Mouse (Mus musculus): ENCODE results near the gene Pdk3. TPM values are rescaled to one million over a fixed set of nuclear protein-coding genes. Genes with fewer than 3 reads are reported as not detected.

Pdk3 gene
- polyA plus RNA-seq, 1 experiment from 2014 or later: 68.9 TPM

DNA sequence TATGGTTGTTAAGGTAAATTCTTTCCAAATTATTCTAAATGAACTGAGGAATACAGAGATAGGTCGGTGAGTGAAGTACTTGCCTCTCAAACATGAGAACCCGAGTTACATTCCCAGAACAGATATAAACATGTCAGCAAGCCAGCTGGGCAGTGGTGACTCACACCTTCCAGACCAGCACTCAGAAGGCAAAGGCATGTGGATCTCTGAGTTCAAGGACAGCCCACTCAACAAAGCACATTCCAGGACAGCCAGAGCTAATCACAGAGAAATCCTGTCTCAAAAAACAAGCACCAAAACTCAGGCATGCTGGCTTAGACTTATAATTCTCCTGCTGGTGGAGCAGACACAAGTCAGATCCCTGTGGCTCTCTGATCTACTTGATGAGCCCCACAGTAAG lies 6.2 kb downstream of the Pdk3 start:
- DNase-seq (peak; percentile 43), ATAC-seq (ENCODE audit: insufficient read depth) (peak; percentile 70; the same call in 1 of the 2 replicates)
- Histone ChIP-seq H3K36me3 (ENCODE audit: insufficient read depth) (no peaks in the 10 kb centered on the region), H3K27ac (ENCODE audit: low read depth) (no peak overlapping the region), H3K4me3 (ENCODE audit: low read depth, low read length) (no peak overlapping the region), H3K4me2 (no peak overlapping the region), H3K9ac (no peak overlapping the region), H3K9me3 (ENCODE audit: low read depth, low read length) (no peaks in the 10 kb centered on the region), H3K27me3 (ENCODE audit: insufficient read depth, low read length) (no peaks in the 10 kb centered on the region), H3K4me1 (ENCODE audit: insufficient read depth) (no peaks in the 10 kb centered on the region)
- no peak for TF ChIP-seq CTCF (IDR thresholded peaks at IDR 0.05; ENCODE audit: low read depth)
- WGBS: 14% methylated on average over 2 of the region's 2 CpGs

GRCm38 (mm10) chrX:93808040-93808439 lies 24.0 kb downstream of the Pdk3 start:
- Histone ChIP-seq H3K9me3 (ENCODE audit: low read depth, low read length) (no peaks in the 10 kb centered on the region), H3K4me1 (ENCODE audit: insufficient read depth) (no peaks in the 10 kb centered on the region), H3K27ac (ENCODE audit: low read depth) (no peak overlapping the region), H3K4me2 (no peak overlapping the region), H3K4me3 (ENCODE audit: low read depth, low read length) (no peak overlapping the region), H3K9ac (no peak overlapping the region), H3K27me3 (ENCODE audit: insufficient read depth, low read length) (no peaks in the 10 kb centered on the region), H3K36me3 (ENCODE audit: insufficient read depth) (peaks cover 2% of the 10 kb centered on the region; the same call in 1 of the 2 replicates)
- peak; percentile 25; the same call in 1 of the 2 replicates for TF ChIP-seq CTCF (IDR thresholded peaks at IDR 0.05; ENCODE audit: low read depth)
- ATAC-seq (ENCODE audit: insufficient read depth) (no peak), DNase-seq (peak; percentile 45)
- 91% methylated on average over 1 of the region's 1 CpGs for WGBS

GRCm38 (mm10) chrX:93793168-93793567 lies 38.8 kb downstream of the Pdk3 start:
- no peak overlapping the region for H3K4me2 ChIP-seq
- no peaks in the 10 kb centered on the region for H3K27me3 ChIP-seq (ENCODE audit: insufficient read depth, low read length)
- no peaks in the 10 kb centered on the region for H3K36me3 ChIP-seq (ENCODE audit: insufficient read depth)
- H3K4me3 ChIP-seq (ENCODE audit: low read depth, low read length): no peak overlapping the region
- no peak overlapping the region for H3K27ac ChIP-seq (ENCODE audit: low read depth)
- no peaks in the 10 kb centered on the region for H3K9me3 ChIP-seq (ENCODE audit: low read depth, low read length)
- H3K4me1 ChIP-seq (ENCODE audit: insufficient read depth): no peaks in the 10 kb centered on the region
- TF ChIP-seq CTCF (IDR thresholded peaks at IDR 0.05; ENCODE audit: low read depth): peak; percentile 62
- peak; percentile 49 for DNase-seq
- no peak overlapping the region for H3K9ac ChIP-seq
- ATAC-seq (ENCODE audit: insufficient read depth): no peak

DNA sequence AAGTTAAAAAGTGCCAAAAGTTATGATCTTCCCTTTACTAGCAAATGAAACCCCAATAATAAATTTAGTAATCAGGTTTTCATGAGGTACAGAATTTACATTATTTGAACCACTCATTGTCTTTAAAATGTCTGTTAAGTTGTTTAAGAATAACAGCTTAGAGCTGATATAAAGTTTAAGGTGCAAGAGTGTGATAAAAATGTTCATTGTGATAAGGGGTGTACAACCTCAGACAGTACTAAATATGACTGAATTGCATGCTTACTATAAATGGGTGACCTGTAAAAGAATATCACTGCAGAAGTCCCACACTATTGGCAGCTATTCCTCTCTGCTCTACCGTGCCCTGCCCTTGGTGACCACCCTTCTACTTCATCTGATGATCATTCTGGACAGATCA lies 42.4 kb downstream of the Pdk3 start:
- WGBS: 88% methylated on average over 1 of the region's 1 CpGs
- Histone ChIP-seq H3K9ac (no peak overlapping the region), H3K27ac (ENCODE audit: low read depth) (no peak overlapping the region), H3K36me3 (ENCODE audit: insufficient read depth) (no peaks in the 10 kb centered on the region), H3K9me3 (ENCODE audit: low read depth, low read length) (no peaks in the 10 kb centered on the region), H3K4me2 (no peak overlapping the region), H3K27me3 (ENCODE audit: insufficient read depth, low read length) (no peaks in the 10 kb centered on the region), H3K4me3 (ENCODE audit: low read depth, low read length) (no peak overlapping the region), H3K4me1 (ENCODE audit: insufficient read depth) (no peaks in the 10 kb centered on the region)
- ATAC-seq (ENCODE audit: insufficient read depth) (no peak), DNase-seq (no peak)
- no peak for TF ChIP-seq CTCF (IDR thresholded peaks at IDR 0.05; ENCODE audit: low read depth)

DNA sequence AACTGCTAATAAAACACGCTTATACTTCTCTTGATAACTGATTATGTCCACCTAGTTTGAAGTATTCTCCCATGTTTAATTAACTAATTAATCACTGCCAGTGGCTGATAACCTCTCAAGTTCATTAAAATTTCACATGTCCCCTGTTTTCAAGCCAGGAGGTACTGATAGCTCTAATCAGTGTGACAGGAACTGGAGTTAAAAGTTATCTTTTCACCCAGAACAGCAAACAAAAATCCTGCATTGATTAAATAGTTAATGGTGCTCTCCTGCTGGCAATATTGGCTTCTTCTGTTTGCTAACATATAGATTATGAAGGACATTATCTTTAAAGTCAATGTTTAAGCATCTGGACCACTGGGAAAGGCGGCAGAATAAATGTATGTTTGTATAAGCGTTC lies 71.2 kb downstream of the Pdk3 start:
- no peak overlapping the region for H3K4me2 ChIP-seq
- ATAC-seq (ENCODE audit: insufficient read depth) (no peak), DNase-seq (no peak)
- no peak overlapping the region for H3K4me3 ChIP-seq (ENCODE audit: low read depth, low read length)
- no peaks in the 10 kb centered on the region for H3K9me3 ChIP-seq (ENCODE audit: low read depth, low read length)
- no peak overlapping the region for H3K27ac ChIP-seq (ENCODE audit: low read depth)
- TF ChIP-seq CTCF (IDR thresholded peaks at IDR 0.05; ENCODE audit: low read depth): no peak
- H3K36me3 ChIP-seq (ENCODE audit: insufficient read depth): no peaks in the 10 kb centered on the region
- 54% methylated on average over 3 of the region's 3 CpGs for WGBS
- H3K4me1 ChIP-seq (ENCODE audit: insufficient read depth): no peaks in the 10 kb centered on the region
- no peak overlapping the region for H3K9ac ChIP-seq
- no peaks in the 10 kb centered on the region for H3K27me3 ChIP-seq (ENCODE audit: insufficient read depth, low read length)

- ATAC-seq (ENCODE audit: insufficient read depth): peak; percentile 21; the same call in 1 of the 2 replicates
- 39% methylated on average over 7 of the region's 7 CpGs for WGBS
- no peaks in the 10 kb centered on the region for H3K36me3 ChIP-seq (ENCODE audit: insufficient read depth)
- no peak for TF ChIP-seq CTCF (IDR thresholded peaks at IDR 0.05; ENCODE audit: low read depth)
- H3K4me2 ChIP-seq: no peak overlapping the region
- H3K27me3 ChIP-seq (ENCODE audit: insufficient read depth, low read length): no peaks in the 10 kb centered on the region
- no peaks in the 10 kb centered on the region for H3K4me1 ChIP-seq (ENCODE audit: insufficient read depth)
- no peaks in the 10 kb centered on the region for H3K9me3 ChIP-seq (ENCODE audit: low read depth, low read length)
- no peak overlapping the region for H3K9ac ChIP-seq
- no peak overlapping the region for H3K4me3 ChIP-seq (ENCODE audit: low read depth, low read length)
- no peak overlapping the region for H3K27ac ChIP-seq (ENCODE audit: low read depth)
- DNase-seq: peak; percentile 5
Measured at GRCm38 (mm10) chrX:93756867-93757455, 75.0 kb downstream of the Pdk3 start.

DNA sequence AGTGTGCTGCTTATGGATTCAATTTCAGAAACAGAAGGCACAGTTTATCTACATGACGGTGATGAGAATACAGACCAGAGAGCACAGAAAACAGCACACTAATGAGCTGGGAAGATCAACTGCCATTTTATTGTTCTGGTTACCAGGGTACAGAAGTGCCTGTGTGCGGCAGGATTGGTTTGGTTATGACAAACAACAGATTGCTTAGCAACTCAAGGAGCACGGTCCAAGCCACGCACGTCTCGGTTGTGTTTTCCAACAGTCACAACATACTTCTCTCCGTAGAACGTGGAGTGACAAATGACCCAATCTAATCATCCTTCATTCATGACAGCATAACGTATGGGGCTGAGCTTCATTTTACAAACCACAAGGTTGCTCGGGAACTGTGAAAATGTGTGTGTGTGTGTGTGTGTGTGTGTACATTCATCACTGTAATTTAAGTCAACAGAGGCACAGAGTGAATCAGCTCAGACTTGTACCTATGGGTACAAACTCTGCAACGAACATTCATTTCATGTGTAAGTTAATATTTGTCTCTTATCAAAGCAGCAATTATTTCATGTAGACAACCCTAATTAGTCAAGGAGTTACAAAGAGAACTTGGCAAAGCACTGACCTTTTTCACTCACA lies 76.7 kb downstream of the Pdk3 start:
- H3K36me3 ChIP-seq (ENCODE audit: insufficient read depth): no peaks in the 10 kb centered on the region
- no peak for ATAC-seq (ENCODE audit: insufficient read depth)
- WGBS: 38% methylated on average over 11 of the region's 11 CpGs
- no peaks in the 10 kb centered on the region for H3K9me3 ChIP-seq (ENCODE audit: low read depth, low read length)
- TF ChIP-seq CTCF (IDR thresholded peaks at IDR 0.05; ENCODE audit: low read depth): no peak
- H3K4me2 ChIP-seq: no peak overlapping the region
- H3K4me1 ChIP-seq (ENCODE audit: insufficient read depth): no peaks in the 10 kb centered on the region
- H3K27me3 ChIP-seq (ENCODE audit: insufficient read depth, low read length): no peaks in the 10 kb centered on the region
- H3K4me3 ChIP-seq (ENCODE audit: low read depth, low read length): no peak overlapping the region
- H3K9ac ChIP-seq: no peak overlapping the region
- H3K27ac ChIP-seq (ENCODE audit: low read depth): no peak overlapping the region
- peak; percentile 0 for DNase-seq

Measured in lung, embryonic 14.5 days (tissue).